In genomic region chr1:161601167-161601566, GRCm38 (mm10) we compare ENCODE assay signal across 16 mouse cellular contexts.
"Had no signal": no experiment of that assay in that cellular context is flagged by ENCODE, and none has a peak within 500 bp of the region (broad histone marks: within the 10 kb centered on the region; RNA-seq: fewer than 3 reads in every experiment).

No protein-coding gene starts in this region.

- ATAC-seq: liver, postnatal 0 days; midbrain, embryonic 13.5 days; midbrain, embryonic 15.5 days had no signal

- H3K4me1 ChIP-seq: liver, embryonic 13.5 days; liver, embryonic 15.5 days; megakaryocyte, embryonic 14.5 days; midbrain, embryonic 13.5 days; midbrain, embryonic 15.5 days; neural tube, embryonic 12.5 days; stomach, embryonic 15.5 days had no signal

- DNase-seq: liver, embryonic 13.5 days; liver, postnatal 0 days; lung, embryonic 14.5 days; right cerebral cortex, postnatal 14 days; thymus, adult 2 months; thymus, postnatal 25 days; thymus, postnatal 4 days had no signal

- H3K4me3 ChIP-seq: liver, embryonic 13.5 days; liver, embryonic 15.5 days; megakaryocyte, embryonic 14.5 days; midbrain, embryonic 13.5 days; midbrain, embryonic 15.5 days; neural tube, embryonic 12.5 days; stomach, embryonic 15.5 days had no signal

- H3K4me2 ChIP-seq: liver, embryonic 13.5 days; liver, embryonic 15.5 days; lung, embryonic 14.5 days; midbrain, embryonic 11.5 days; midbrain, embryonic 13.5 days; midbrain, embryonic 15.5 days; neural tube, embryonic 12.5 days; stomach, embryonic 15.5 days had no signal

- H3K9me3 ChIP-seq: liver, embryonic 13.5 days; liver, embryonic 15.5 days; midbrain, embryonic 13.5 days; midbrain, embryonic 15.5 days; neural tube, embryonic 12.5 days; stomach, embryonic 15.5 days had no signal

- H3K27me3 ChIP-seq: liver, embryonic 13.5 days; liver, embryonic 15.5 days; megakaryocyte, embryonic 14.5 days; midbrain, embryonic 13.5 days; midbrain, embryonic 15.5 days; neural tube, embryonic 12.5 days; stomach, embryonic 15.5 days had no signal

- H3K9ac ChIP-seq: liver, embryonic 13.5 days; liver, embryonic 15.5 days; liver, postnatal 0 days; lung, embryonic 14.5 days; midbrain, embryonic 13.5 days; midbrain, embryonic 15.5 days; neural tube, embryonic 12.5 days; stomach, embryonic 15.5 days had no signal

- H3K27ac ChIP-seq: liver, embryonic 13.5 days; liver, embryonic 15.5 days; macrophage; midbrain, embryonic 13.5 days; midbrain, embryonic 15.5 days; neural tube, embryonic 12.5 days; stomach, embryonic 15.5 days; stomach, postnatal 0 days had no signal

- H3K36me3 ChIP-seq: liver, embryonic 13.5 days; liver, embryonic 15.5 days; midbrain, embryonic 13.5 days; midbrain, embryonic 15.5 days; neural tube, embryonic 12.5 days; stomach, embryonic 15.5 days had no signal
